Mouse (Mus musculus) lung, adult 2 months (tissue): ENCODE data around the gene Gpd1l.

ENCODE experiments used
- CTCF ChIP-seq: fragments of 200-500 bp; IDR thresholded peaks from 2 replicates; pipeline ENCODE4 v1.5.1; 2011; ENCODE audit warnings: mild to moderate bottlenecking, low read length, control low read depth; ENCODE audit not compliant: insufficient read depth
- POLR2A ChIP-seq: fragments of 200-500 bp; IDR thresholded peaks from 2 replicates; pipeline ENCODE4 v1.6.1; 2011; ENCODE audit warnings: low read depth, mild to moderate bottlenecking, control low read depth, low read length, borderline replicate concordance; ENCODE audit errors: extremely low read depth

DNA sequence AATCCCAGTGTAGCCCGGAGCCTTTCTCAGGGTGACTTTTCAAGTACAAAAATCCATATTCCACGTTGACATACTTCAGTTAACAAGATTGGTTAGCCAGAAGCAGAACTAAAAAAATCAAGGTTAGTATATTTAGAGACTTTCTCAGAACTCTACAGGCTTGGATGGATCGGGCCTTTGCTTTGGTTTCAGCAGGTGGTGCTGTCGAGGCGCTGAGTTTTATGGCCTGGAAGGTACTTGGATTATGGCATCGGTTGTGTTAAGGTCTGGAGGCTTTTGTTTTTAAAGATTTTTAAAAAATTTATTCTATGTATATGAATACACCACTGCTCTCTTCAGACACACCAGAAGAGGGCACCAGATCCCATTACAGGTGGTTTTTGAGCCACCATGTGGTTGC lies 11.8 kb upstream of the Gpd1l start:
- TF ChIP-seq CTCF (no peak), POLR2A (no peak)
